Mouse (Mus musculus) limb, embryonic 10.5 days (tissue): ENCODE results near the gene Wdr60. TPM values are rescaled to one million over a fixed set of nuclear protein-coding genes. Genes with fewer than 3 reads are reported as not detected.

Source experiments
- DNase-seq: peaks from one replicate; pipeline ENCODE4 v3.0.0-alpha.2; 2017; ENCODE audit warnings: low spot score
- H3K27ac ChIP-seq: fragments of 300-500 bp; sonication (generic); 2 replicates; pipeline ENCODE4 v1.5.1; 2016; ENCODE audit warnings: mild to moderate bottlenecking
- H3K27me3 ChIP-seq: fragments of 300-500 bp; sonication (generic); 2 replicates; pipeline ENCODE4 v1.6.1; 2016; ENCODE audit warnings: low read depth, mild to moderate bottlenecking; ENCODE audit not compliant: poor library complexity, severe bottlenecking
- H3K36me3 ChIP-seq: fragments of 300-500 bp; sonication (generic); 2 replicates; pipeline ENCODE4 v1.6.1; 2016; ENCODE audit warnings: mild to moderate bottlenecking, moderate library complexity
- H3K4me1 ChIP-seq: fragments of 300-500 bp; sonication (generic); 2 replicates; pipeline ENCODE4 v1.6.1; 2016
- H3K4me3 ChIP-seq: fragments of 300-500 bp; sonication (generic); 2 replicates; pipeline ENCODE4 v1.5.1; 2016; ENCODE audit warnings: mild to moderate bottlenecking, moderate library complexity
- H3K9me3 ChIP-seq: fragments of 300-500 bp; sonication (generic); replicated peaks from 2 replicates; pipeline ENCODE4 v1.6.1; 2016; ENCODE audit warnings: mild to moderate bottlenecking
- WGBS: fragments of 180-500 bp; shearing (Covaris S2); methylation state at CpG from one replicate; pipeline ENCODE4 v1.1.7; 2016; 5-methylcytosine and 5-hydroxymethylcytosine counted together
- polyA plus RNA-seq: library from polyadenylated mRNA; unstranded; fragments of >200 nt; fragmentation: Nextera tagmentation; extraction: Ambion mirVana; gene quantifications from 2 replicates; pipeline ENCODE4 v1.2.1, GENCODE M21; 2016

Gene Wdr60
- polyA plus RNA-seq, 1 experiment from 2014 or later = 17.9 TPM

GRCm38 (mm10) chr12:116254652-116255051 lies 8.2 kb downstream of the Wdr60 start:
- no peaks in the 10 kb centered on the region for H3K4me1 ChIP-seq
- H3K9me3 ChIP-seq = no peaks in the 10 kb centered on the region
- no peak overlapping the region for H3K27ac ChIP-seq
- no peak for DNase-seq
- peaks cover 18% of the 10 kb centered on the region for H3K36me3 ChIP-seq
- 71% methylated on average over 8 of the region's 8 CpGs for WGBS
- H3K4me3 ChIP-seq = no peak overlapping the region
- no peaks in the 10 kb centered on the region for H3K27me3 ChIP-seq

DNA sequence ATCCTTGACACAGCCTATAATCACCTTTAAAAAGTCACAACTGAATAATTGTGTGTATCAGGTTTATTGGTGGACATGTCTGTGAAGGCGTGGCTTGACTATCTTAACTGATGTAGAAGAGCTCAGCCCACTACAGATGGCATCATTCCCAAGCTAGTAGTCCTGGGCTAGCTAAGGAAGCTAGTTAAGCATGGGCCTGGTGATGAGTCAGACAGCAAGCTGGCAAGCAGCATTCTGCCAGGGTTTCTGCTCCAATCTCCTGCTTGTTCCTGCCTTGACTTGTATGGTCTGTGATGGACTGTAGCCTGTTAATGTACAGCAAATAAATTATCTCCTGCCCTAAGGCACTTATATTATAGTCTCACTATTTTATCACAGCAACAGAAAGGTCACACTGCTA lies 18.2 kb downstream of the Wdr60 start:
- Histone ChIP-seq H3K4me3 (no peak overlapping the region), H3K27ac (no peak overlapping the region), H3K9me3 (no peaks in the 10 kb centered on the region), H3K4me1 (no peaks in the 10 kb centered on the region), H3K36me3 (peaks cover 31% of the 10 kb centered on the region), H3K27me3 (no peaks in the 10 kb centered on the region)
- WGBS = 81% methylated on average over 1 of the region's 1 CpGs
- no peak for DNase-seq

GRCm38 (mm10) chr12:116238803-116239202 lies 24.0 kb downstream of the Wdr60 start:
- peaks cover 3% of the 10 kb centered on the region; the same call in 1 of the 2 replicates for H3K36me3 ChIP-seq
- DNase-seq = no peak
- H3K27me3 ChIP-seq = no peaks in the 10 kb centered on the region
- H3K4me1 ChIP-seq = no peaks in the 10 kb centered on the region
- H3K4me3 ChIP-seq = no peak overlapping the region
- H3K9me3 ChIP-seq = no peaks in the 10 kb centered on the region
- no peak overlapping the region for H3K27ac ChIP-seq
- whole genome bisulfite sequencing = 81% methylated on average over 3 of the region's 3 CpGs

GRCm38 (mm10) chr12:116238370-116238769 lies 24.5 kb downstream of the Wdr60 start:
- Histone ChIP-seq H3K36me3 (peaks cover 3% of the 10 kb centered on the region; the same call in 1 of the 2 replicates), H3K4me1 (no peaks in the 10 kb centered on the region), H3K9me3 (no peaks in the 10 kb centered on the region), H3K27me3 (no peaks in the 10 kb centered on the region), H3K4me3 (no peak overlapping the region), H3K27ac (no peak overlapping the region)
- DNase-seq = no peak

DNA sequence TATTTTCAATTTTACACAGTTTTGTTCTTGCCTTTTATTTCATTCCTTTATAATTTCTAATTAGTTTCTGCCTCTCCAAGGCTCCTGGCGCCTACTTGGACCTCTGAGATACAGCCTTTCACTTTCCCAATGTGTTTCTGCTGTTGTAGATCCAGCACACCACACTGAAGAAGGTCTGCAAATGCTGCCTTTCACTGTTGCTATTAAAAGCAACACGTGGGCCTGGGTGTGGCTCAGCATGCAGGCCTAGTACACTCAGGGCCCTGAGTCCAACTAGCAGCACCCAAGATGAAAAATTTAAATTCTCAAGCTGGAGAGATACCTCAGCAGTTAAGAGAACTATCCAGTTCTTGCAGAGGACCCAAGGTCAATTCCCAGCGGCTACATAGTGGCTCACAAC lies 26.2 kb downstream of the Wdr60 start:
- no peaks in the 10 kb centered on the region for H3K9me3 ChIP-seq
- WGBS = 82% methylated on average over 3 of the region's 3 CpGs
- peaks cover 3% of the 10 kb centered on the region; the same call in 1 of the 2 replicates for H3K36me3 ChIP-seq
- H3K27me3 ChIP-seq = no peaks in the 10 kb centered on the region
- no peak overlapping the region for H3K27ac ChIP-seq
- H3K4me1 ChIP-seq = no peaks in the 10 kb centered on the region
- no peak for DNase-seq
- no peak overlapping the region for H3K4me3 ChIP-seq

- 82% methylated on average over 4 of the region's 4 CpGs for WGBS
- Histone ChIP-seq H3K36me3 (no peaks in the 10 kb centered on the region), H3K4me3 (no peak overlapping the region), H3K9me3 (no peaks in the 10 kb centered on the region), H3K27ac (no peak overlapping the region), H3K27me3 (no peaks in the 10 kb centered on the region), H3K4me1 (no peaks in the 10 kb centered on the region)
- no peak for DNase-seq
Observed at GRCm38 (mm10) chr12:116235356-116235755, 27.5 kb downstream of the Wdr60 start.

- no peak overlapping the region for H3K27ac ChIP-seq
- 84% methylated on average over 1 of the region's 1 CpGs for WGBS
- no peaks in the 10 kb centered on the region for H3K4me1 ChIP-seq
- no peak overlapping the region for H3K4me3 ChIP-seq
- H3K27me3 ChIP-seq = no peaks in the 10 kb centered on the region
- no peaks in the 10 kb centered on the region for H3K36me3 ChIP-seq
- H3K9me3 ChIP-seq = no peaks in the 10 kb centered on the region
- no peak for DNase-seq
Observed at GRCm38 (mm10) chr12:116232061-116232460, 30.8 kb downstream of the Wdr60 start.

- WGBS = 91% methylated on average over 12 of the region's 12 CpGs
- 0 out of 2 replicates have a peak, but pooled peaks cover 2% of the 10 kb centered on the region for H3K36me3 ChIP-seq
- no peaks in the 10 kb centered on the region for H3K27me3 ChIP-seq
- no peaks in the 10 kb centered on the region for H3K9me3 ChIP-seq
- H3K4me1 ChIP-seq = no peaks in the 10 kb centered on the region
- no peak overlapping the region for H3K27ac ChIP-seq
- H3K4me3 ChIP-seq = no peak overlapping the region
- DNase-seq = no peak
Observed at GRCm38 (mm10) chr12:116231612-116232011, 31.2 kb downstream of the Wdr60 start.

DNA sequence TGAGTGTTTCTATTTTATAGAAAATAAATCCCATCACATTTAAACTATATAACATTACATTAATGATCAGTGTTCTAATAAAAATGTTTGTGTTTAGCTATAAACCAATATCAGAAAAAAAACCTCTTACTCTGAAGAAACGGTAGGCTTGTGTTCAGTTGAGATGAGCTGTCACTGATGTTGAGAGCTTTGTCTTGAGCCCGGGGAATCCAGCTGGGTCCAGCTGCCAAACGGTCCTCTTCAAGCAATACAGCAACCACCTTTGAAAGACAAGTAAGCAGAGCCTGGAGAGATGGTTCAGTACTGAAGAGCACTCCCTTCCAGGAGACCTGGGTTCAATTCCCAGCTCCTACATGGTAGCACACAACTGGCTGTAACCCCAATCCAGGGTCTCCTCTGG lies 33.4 kb downstream of the Wdr60 start:
- WGBS = 78% methylated on average over 3 of the region's 3 CpGs
- Histone ChIP-seq H3K9me3 (no peaks in the 10 kb centered on the region), H3K4me1 (no peaks in the 10 kb centered on the region), H3K4me3 (no peak overlapping the region), H3K27ac (no peak overlapping the region), H3K27me3 (no peaks in the 10 kb centered on the region), H3K36me3 (peaks cover 17% of the 10 kb centered on the region; the same call in 1 of the 2 replicates)
- DNase-seq = no peak

DNA sequence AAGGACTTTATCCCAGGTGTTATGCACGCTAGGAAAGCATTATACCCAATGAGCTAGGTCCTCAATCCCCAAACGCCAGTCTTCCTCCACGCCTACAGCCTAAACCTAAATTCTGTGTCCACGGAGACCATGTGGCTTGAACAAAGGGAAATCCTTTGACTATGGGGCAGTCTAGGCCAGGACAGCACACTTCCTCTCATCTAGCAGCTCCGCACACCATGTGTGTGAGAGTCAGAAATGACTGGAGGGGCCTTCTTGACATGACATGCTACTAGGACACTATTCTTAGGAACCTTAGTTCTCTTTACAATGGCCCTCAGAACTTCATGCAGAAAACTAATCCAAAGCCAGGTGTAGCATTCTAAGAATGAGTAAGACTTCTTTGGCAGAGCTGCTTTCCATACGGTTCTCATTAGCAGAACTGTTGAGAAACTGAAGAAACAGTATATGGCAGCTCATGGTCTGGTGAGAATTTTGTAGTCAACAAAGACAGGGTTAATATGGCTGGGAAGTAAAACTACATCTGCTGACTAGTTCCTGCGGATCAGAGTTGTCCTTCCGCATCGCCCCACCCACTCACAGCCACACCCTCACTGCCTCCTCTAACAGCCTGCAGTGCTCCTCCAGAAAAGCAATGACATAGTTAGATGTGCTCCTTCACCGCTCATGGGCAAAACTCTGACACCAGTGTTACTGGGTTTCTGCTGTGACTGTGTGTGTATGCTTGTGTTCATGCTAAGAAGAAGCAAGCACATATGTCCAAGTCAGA lies 36.3 kb downstream of the Wdr60 start:
- DNase-seq = no peak
- Histone ChIP-seq H3K27ac (no peak overlapping the region), H3K4me1 (no peaks in the 10 kb centered on the region), H3K36me3 (peaks cover 24% of the 10 kb centered on the region; the same call in 1 of the 2 replicates), H3K27me3 (no peaks in the 10 kb centered on the region), H3K9me3 (no peaks in the 10 kb centered on the region), H3K4me3 (no peak overlapping the region)
- 91% methylated on average over 10 of the region's 10 CpGs for WGBS

GRCm38 (mm10) chr12:116223107-116223506 lies 39.7 kb downstream of the Wdr60 start:
- H3K36me3 ChIP-seq = peaks cover 28% of the 10 kb centered on the region; the same call in 1 of the 2 replicates
- 90% methylated on average over 2 of the region's 2 CpGs for WGBS
- no peak for DNase-seq
- H3K27me3 ChIP-seq = no peaks in the 10 kb centered on the region
- H3K27ac ChIP-seq = no peak overlapping the region
- H3K4me1 ChIP-seq = no peaks in the 10 kb centered on the region
- H3K9me3 ChIP-seq = no peaks in the 10 kb centered on the region
- H3K4me3 ChIP-seq = no peak overlapping the region

- Histone ChIP-seq H3K27ac (no peak overlapping the region), H3K36me3 (peaks cover 19% of the 10 kb centered on the region), H3K4me1 (no peaks in the 10 kb centered on the region), H3K9me3 (no peaks in the 10 kb centered on the region), H3K4me3 (no peak overlapping the region), H3K27me3 (no peaks in the 10 kb centered on the region)
- 95% methylated on average over 8 of the region's 8 CpGs for WGBS
- no peak for DNase-seq
Observed at GRCm38 (mm10) chr12:116207486-116207885, 55.3 kb downstream of the Wdr60 start.

DNA sequence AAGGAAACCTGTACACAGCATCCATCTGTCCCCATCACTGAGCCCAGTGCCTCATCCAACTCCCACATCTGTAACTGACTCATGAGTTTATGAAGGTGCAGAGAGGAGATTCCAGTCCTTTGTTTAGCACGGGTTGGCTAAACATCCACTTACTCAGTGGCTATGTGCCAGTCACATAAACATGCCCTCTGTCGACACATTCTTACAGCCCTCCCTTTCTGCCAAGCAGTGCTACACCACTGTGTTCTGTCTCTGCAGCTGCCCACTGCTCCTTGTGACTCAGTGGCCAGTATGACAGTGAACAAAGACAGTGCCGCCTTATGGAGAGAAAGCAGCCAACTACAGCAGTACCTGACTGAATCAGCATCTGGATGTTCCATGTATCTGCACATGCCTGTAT lies 57.1 kb downstream of the Wdr60 start:
- Histone ChIP-seq H3K4me1 (no peaks in the 10 kb centered on the region), H3K9me3 (no peaks in the 10 kb centered on the region), H3K27ac (no peak overlapping the region), H3K27me3 (no peaks in the 10 kb centered on the region), H3K36me3 (peaks cover 15% of the 10 kb centered on the region; the same call in 1 of the 2 replicates), H3K4me3 (no peak overlapping the region)
- no peak for DNase-seq
- 94% methylated on average over 3 of the region's 3 CpGs for WGBS
